Mouse (Mus musculus): Measurements from ENCODE around the gene Cmtm7. TPM values are rescaled to one million over a fixed set of nuclear protein-coding genes. Genes with fewer than 3 reads are reported as not detected.

Gene Cmtm7
- polyA plus RNA-seq, 1 experiment from 2014 or later, result 97.5 TPM

GRCm38 (mm10) chr9:114713481-114713880, 68.2 kb downstream of the Cmtm7 start:
- H3K9me3 ChIP-seq (replicated peaks), result no peaks in the 10 kb centered on the region
- no peak overlapping the region for H3K4me3 ChIP-seq
- ATAC-seq (replicated peaks; ENCODE audit: insufficient number of reproducible peaks, insufficient read depth, low FRiP score, low read depth), result no peak
- H3K27me3 ChIP-seq, result no peaks in the 10 kb centered on the region
- no peaks in the 10 kb centered on the region for H3K4me1 ChIP-seq (replicated peaks)
- WGBS, result 89% methylated on average over 7 of the region's 7 CpGs
- peaks cover 78% of the 10 kb centered on the region for H3K36me3 ChIP-seq
- no peak overlapping the region for H3K27ac ChIP-seq
- no peak overlapping the region for H3K4me2 ChIP-seq
- no peak overlapping the region for H3K9ac ChIP-seq

GRCm38 (mm10) chr9:114710345-114710744, 71.3 kb downstream of the Cmtm7 start:
- no peaks in the 10 kb centered on the region for H3K9me3 ChIP-seq (replicated peaks)
- no peaks in the 10 kb centered on the region; the same call in 1 of the 2 replicates for H3K4me1 ChIP-seq (replicated peaks)
- WGBS, result 71% methylated on average over 7 of the region's 7 CpGs
- no peak overlapping the region for H3K27ac ChIP-seq
- H3K36me3 ChIP-seq, result peaks cover 65% of the 10 kb centered on the region
- no peaks in the 10 kb centered on the region for H3K27me3 ChIP-seq
- H3K9ac ChIP-seq, result no peak overlapping the region
- ATAC-seq (replicated peaks; ENCODE audit: insufficient number of reproducible peaks, insufficient read depth, low FRiP score, low read depth), result no peak
- H3K4me3 ChIP-seq, result no peak overlapping the region
- no peak overlapping the region for H3K4me2 ChIP-seq

GRCm38 (mm10) chr9:114707805-114708204, 73.9 kb downstream of the Cmtm7 start:
- ATAC-seq (replicated peaks; ENCODE audit: insufficient number of reproducible peaks, insufficient read depth, low FRiP score, low read depth), result no peak
- peaks cover 49% of the 10 kb centered on the region for H3K36me3 ChIP-seq
- no peaks in the 10 kb centered on the region for H3K27me3 ChIP-seq
- H3K9me3 ChIP-seq (replicated peaks), result no peaks in the 10 kb centered on the region
- no peak overlapping the region for H3K9ac ChIP-seq
- no peaks in the 10 kb centered on the region; the same call in 1 of the 2 replicates for H3K4me1 ChIP-seq (replicated peaks)
- no peak overlapping the region for H3K4me2 ChIP-seq
- H3K4me3 ChIP-seq, result no peak overlapping the region
- WGBS, result 58% methylated on average over 4 of the region's 4 CpGs
- no peak overlapping the region for H3K27ac ChIP-seq

Other genes starting within 250 kb of the Cmtm7 start
- gene Trim71, start 217.5 kb downstream of the Cmtm7 start, polyA plus RNA-seq (2015; fragmentation: Nextera tagmentation; extraction: Ambion mirVana), result 0.05 and 0.10 TPM in 2 replicates
- gene Cnot10, start 141.7 kb downstream of the Cmtm7 start, polyA plus RNA-seq (2015; fragmentation: Nextera tagmentation; extraction: Ambion mirVana), result 31.0 and 40.3 TPM in 2 replicates
- gene Dync1li1, start 93.1 kb downstream of the Cmtm7 start, polyA plus RNA-seq (2015; fragmentation: Nextera tagmentation; extraction: Ambion mirVana), result 72.3 and 73.5 TPM in 2 replicates
- 39.3 and 47.0 TPM in 2 replicates for gene Cmtm6, start 50.7 kb downstream of the Cmtm7 start, polyA plus RNA-seq (2015; fragmentation: Nextera tagmentation; extraction: Ambion mirVana)
- gene Cmtm8, start 62.3 kb upstream of the Cmtm7 start, polyA plus RNA-seq (2015; fragmentation: Nextera tagmentation; extraction: Ambion mirVana), result 15.0 and 19.6 TPM in 2 replicates
- gene Gpd1l, start 152.1 kb upstream of the Cmtm7 start, polyA plus RNA-seq (2015; fragmentation: Nextera tagmentation; extraction: Ambion mirVana), result 14.5 and 18.8 TPM in 2 replicates
- 1.3 and 4.8 TPM in 2 replicates for gene Osbpl10, start 196.7 kb upstream of the Cmtm7 start, polyA plus RNA-seq (2015; fragmentation: Nextera tagmentation; extraction: Ambion mirVana)
- gene Rps27rt, start 200.9 kb upstream of the Cmtm7 start, polyA plus RNA-seq (2015; fragmentation: Nextera tagmentation; extraction: Ambion mirVana), result 174 and 306 TPM in 2 replicates